Mouse (Mus musculus): ENCODE measurements around the gene Olfm4. TPM values are rescaled to one million over a fixed set of nuclear protein-coding genes. Genes with fewer than 3 reads are reported as not detected.

Olfm4 gene
- polyA plus RNA-seq (2016; fragmentation: Nextera tagmentation; extraction: Ambion mirVana) = 0.24 and 0.41 TPM in 2 replicates

DNA sequence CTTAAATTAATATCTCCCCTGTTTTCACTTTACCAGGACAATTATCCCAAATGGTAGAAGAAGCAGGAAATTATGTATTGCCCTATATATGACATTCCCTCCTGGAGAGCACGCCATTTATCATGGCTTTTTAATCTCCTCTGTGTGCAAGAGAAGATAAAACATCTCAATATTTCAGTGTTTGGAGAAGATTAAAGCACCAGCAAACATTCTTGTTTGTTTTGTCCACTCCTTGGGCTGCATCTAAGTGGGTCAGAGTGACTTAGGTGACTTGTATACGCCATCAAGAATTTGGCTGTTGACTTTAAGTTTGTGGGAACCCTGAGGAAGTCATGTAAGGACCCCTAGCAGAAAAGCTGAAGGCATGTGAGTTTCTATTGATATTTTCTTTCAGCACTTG, at the start of gene Olfm4:
Olfm4 (plus strand) TSS at position 301 of the 400 bp plus-strand sequence.
- 82% methylated on average over 2 of the region's 2 CpGs for WGBS
- H3K27ac ChIP-seq = no peak within 1 kb of the TSS
- H3K4me3 ChIP-seq (replicated peaks) = no peak within 1 kb of the TSS
- ATAC-seq (ENCODE audit: insufficient number of reproducible peaks, insufficient read depth, low FRiP score, low TSS enrichment, low read depth) = no peak
- H3K36me3 ChIP-seq = no peaks in the 10 kb centered on the region
- H3K9me3 ChIP-seq = no peaks in the 10 kb centered on the region
- H3K9ac ChIP-seq (replicated peaks) = no peak within 1 kb of the TSS
- no peak within 1 kb of the TSS for H3K4me2 ChIP-seq
- no peaks in the 10 kb centered on the region for H3K4me1 ChIP-seq (replicated peaks)
- no peaks in the 10 kb centered on the region for H3K27me3 ChIP-seq

GRCm38 (mm10) chr14:79934426-79934825, 49.5 kb upstream of the Olfm4 start:
- Histone ChIP-seq H3K4me3 (replicated peaks) (no peak overlapping the region), H3K36me3 (no peaks in the 10 kb centered on the region), H3K27me3 (no peaks in the 10 kb centered on the region), H3K4me1 (replicated peaks) (no peaks in the 10 kb centered on the region), H3K4me2 (no peak overlapping the region), H3K27ac (no peak overlapping the region), H3K9me3 (0 out of 2 replicates have a peak, but pooled peaks cover 1% of the 10 kb centered on the region), H3K9ac (replicated peaks) (no peak overlapping the region)
- no peak for ATAC-seq (ENCODE audit: insufficient number of reproducible peaks, insufficient read depth, low FRiP score, low TSS enrichment, low read depth)
- WGBS = 76% methylated on average over 4 of the region's 4 CpGs

GRCm38 (mm10) chr14:79936879-79937468, 46.9 kb upstream of the Olfm4 start:
- no peak for ATAC-seq (ENCODE audit: insufficient number of reproducible peaks, insufficient read depth, low FRiP score, low TSS enrichment, low read depth)
- 86% methylated on average over 4 of the region's 4 CpGs for WGBS
- Histone ChIP-seq H3K27ac (no peak overlapping the region), H3K4me3 (replicated peaks) (no peak overlapping the region), H3K9ac (replicated peaks) (no peak overlapping the region), H3K4me2 (no peak overlapping the region), H3K9me3 (no peaks in the 10 kb centered on the region), H3K36me3 (no peaks in the 10 kb centered on the region), H3K27me3 (no peaks in the 10 kb centered on the region), H3K4me1 (replicated peaks) (no peaks in the 10 kb centered on the region)

- Histone ChIP-seq H3K4me1 (replicated peaks) (no peaks in the 10 kb centered on the region), H3K9me3 (no peaks in the 10 kb centered on the region), H3K27me3 (no peaks in the 10 kb centered on the region), H3K27ac (no peak overlapping the region), H3K4me3 (replicated peaks) (no peak overlapping the region), H3K36me3 (no peaks in the 10 kb centered on the region), H3K9ac (replicated peaks) (no peak overlapping the region), H3K4me2 (no peak overlapping the region)
- WGBS = 58% methylated on average over 2 of the region's 2 CpGs
- no peak for ATAC-seq (ENCODE audit: insufficient number of reproducible peaks, insufficient read depth, low FRiP score, low TSS enrichment, low read depth)
Observed at GRCm38 (mm10) chr14:79945876-79946275, 38.0 kb upstream of the Olfm4 start.

DNA sequence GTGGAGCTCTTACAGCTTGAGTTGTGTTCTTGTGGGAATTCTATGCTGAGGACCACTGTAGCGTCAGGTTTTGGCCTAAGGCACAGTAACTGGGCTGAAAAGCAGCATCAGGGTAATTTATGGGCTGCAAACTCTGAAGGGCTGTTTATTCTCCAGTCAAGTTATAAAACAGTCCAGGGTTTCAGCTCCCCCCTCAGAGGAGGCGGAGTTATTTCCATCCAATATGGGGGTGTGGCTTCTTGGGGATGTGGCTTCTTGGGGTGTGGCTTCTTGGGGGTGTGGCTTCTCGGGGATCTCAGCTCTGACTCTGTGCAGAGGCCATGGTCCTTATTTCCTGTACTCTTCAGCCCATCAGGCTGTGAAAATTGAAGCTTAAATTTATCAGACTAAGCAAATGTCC, 28.2 kb upstream of the Olfm4 start:
- no peak overlapping the region for H3K27ac ChIP-seq
- no peak overlapping the region for H3K4me2 ChIP-seq
- peaks cover 11% of the 10 kb centered on the region for H3K4me1 ChIP-seq (replicated peaks)
- no peak overlapping the region for H3K9ac ChIP-seq (replicated peaks)
- H3K4me3 ChIP-seq (replicated peaks) = no peak overlapping the region
- no peaks in the 10 kb centered on the region for H3K9me3 ChIP-seq
- H3K27me3 ChIP-seq = peaks cover 2% of the 10 kb centered on the region; the same call in 1 of the 2 replicates
- no peaks in the 10 kb centered on the region for H3K36me3 ChIP-seq
- ATAC-seq (ENCODE audit: insufficient number of reproducible peaks, insufficient read depth, low FRiP score, low TSS enrichment, low read depth) = no peak
- 49% methylated on average over 3 of the region's 3 CpGs for WGBS

DNA sequence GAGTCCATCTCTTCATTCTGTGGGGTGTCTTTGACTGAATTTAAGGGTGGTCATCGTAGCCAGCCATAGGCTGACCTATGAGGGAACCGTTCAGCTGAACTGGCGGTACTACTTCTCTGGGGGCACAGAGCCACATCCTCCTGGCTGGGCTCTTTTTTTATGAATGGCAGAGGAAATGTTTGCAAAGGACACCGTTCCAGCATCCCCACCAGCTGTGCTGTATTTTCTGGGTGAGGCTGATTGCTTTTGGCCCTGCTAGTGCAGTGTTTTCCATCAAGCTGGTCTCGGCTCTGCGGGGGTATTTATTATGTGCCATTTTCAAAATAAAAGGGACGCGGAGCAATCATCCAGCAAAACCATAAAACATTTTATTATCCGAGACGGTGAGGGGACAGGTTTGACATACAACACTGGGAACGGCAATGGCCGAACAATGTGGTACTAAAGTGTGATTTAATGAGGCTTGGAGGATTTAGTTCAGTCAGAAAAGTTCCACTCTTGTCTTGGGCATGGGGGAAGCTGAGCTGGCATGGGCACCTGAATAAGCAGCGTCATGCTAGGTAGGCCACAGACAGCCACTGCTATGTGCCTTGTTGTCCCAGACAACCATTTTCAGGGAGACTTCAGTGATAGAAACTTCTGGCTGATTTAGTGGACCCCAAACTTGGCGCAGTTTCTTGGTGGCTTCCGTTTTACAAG, 25.9 kb upstream of the Olfm4 start:
- Histone ChIP-seq H3K27me3 (peaks cover 3% of the 10 kb centered on the region; the same call in 1 of the 2 replicates), H3K9ac (replicated peaks) (no peak overlapping the region), H3K4me3 (replicated peaks) (no peak overlapping the region), H3K9me3 (no peaks in the 10 kb centered on the region), H3K27ac (peak overlapping the region; percentile 25; the same call in 1 of the 2 replicates), H3K4me1 (replicated peaks) (peaks cover 11% of the 10 kb centered on the region), H3K36me3 (no peaks in the 10 kb centered on the region), H3K4me2 (peak overlapping the region; percentile 28)
- 36% methylated on average over 15 of the region's 15 CpGs for WGBS
- ATAC-seq (ENCODE audit: insufficient number of reproducible peaks, insufficient read depth, low FRiP score, low TSS enrichment, low read depth) = peak; percentile 65; the same call in 1 of the 2 replicates

GRCm38 (mm10) chr14:79961187-79961586, 22.7 kb upstream of the Olfm4 start:
- Histone ChIP-seq H3K36me3 (no peaks in the 10 kb centered on the region), H3K9me3 (no peaks in the 10 kb centered on the region), H3K9ac (replicated peaks) (no peak overlapping the region), H3K4me3 (replicated peaks) (no peak overlapping the region), H3K27me3 (peaks cover 3% of the 10 kb centered on the region; the same call in 1 of the 2 replicates), H3K4me1 (replicated peaks) (peaks cover 20% of the 10 kb centered on the region), H3K27ac (no peak overlapping the region), H3K4me2 (no peak overlapping the region)
- 72% methylated on average over 4 of the region's 4 CpGs for WGBS
- ATAC-seq (ENCODE audit: insufficient number of reproducible peaks, insufficient read depth, low FRiP score, low TSS enrichment, low read depth) = no peak

DNA sequence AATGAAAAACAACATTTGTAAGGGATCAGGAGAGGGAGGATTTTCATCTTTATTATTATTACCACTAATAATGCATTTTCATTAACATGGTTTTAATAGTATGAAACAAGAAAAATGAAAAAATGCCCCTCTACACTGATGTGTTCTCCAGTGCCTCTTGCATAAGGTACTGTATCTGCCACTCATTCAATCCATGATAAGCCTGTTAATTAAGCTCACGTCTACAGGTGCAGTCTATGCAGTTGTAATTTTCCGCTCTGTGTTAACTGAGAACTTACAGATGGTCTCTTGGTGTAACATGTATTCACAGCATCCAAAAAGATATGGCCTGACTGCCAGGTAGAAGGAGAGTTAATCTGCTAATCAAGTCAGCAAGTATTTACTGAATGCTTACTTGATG, 22.3 kb upstream of the Olfm4 start:
- no peak for ATAC-seq (ENCODE audit: insufficient number of reproducible peaks, insufficient read depth, low FRiP score, low TSS enrichment, low read depth)
- Histone ChIP-seq H3K9me3 (no peaks in the 10 kb centered on the region), H3K4me1 (replicated peaks) (peaks cover 20% of the 10 kb centered on the region), H3K27me3 (peaks cover 3% of the 10 kb centered on the region; the same call in 1 of the 2 replicates), H3K27ac (no peak overlapping the region), H3K36me3 (no peaks in the 10 kb centered on the region), H3K9ac (replicated peaks) (no peak overlapping the region), H3K4me3 (replicated peaks) (no peak overlapping the region), H3K4me2 (no peak overlapping the region)
- 71% methylated on average over 2 of the region's 2 CpGs for WGBS

DNA sequence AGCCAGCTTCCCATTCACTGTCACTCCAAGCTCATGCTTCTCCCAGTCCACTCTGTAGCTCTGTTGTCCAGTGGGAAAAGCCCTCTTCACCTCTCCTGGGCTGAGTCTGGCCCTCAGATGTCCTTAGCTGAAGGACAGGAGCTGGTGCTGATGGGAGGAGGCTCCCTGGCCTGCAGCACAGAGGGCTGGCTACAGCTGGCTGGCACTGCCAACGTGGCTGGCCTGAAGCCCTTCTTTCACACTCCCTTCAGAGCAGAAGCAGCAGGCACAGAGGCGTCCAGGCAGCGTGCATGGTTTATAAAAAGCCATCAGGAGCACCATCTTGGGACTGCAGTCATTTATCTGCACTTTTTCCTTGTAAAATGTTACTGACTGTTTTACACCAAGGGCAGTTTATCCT, 13.7 kb upstream of the Olfm4 start:
- no peak for ATAC-seq (ENCODE audit: insufficient number of reproducible peaks, insufficient read depth, low FRiP score, low TSS enrichment, low read depth)
- no peak overlapping the region for H3K4me2 ChIP-seq
- 47% methylated on average over 3 of the region's 3 CpGs for WGBS
- peaks cover 10% of the 10 kb centered on the region for H3K4me1 ChIP-seq (replicated peaks)
- H3K9me3 ChIP-seq = no peaks in the 10 kb centered on the region
- no peak overlapping the region for H3K4me3 ChIP-seq (replicated peaks)
- H3K27me3 ChIP-seq = no peaks in the 10 kb centered on the region; the same call in 1 of the 2 replicates
- H3K36me3 ChIP-seq = no peaks in the 10 kb centered on the region
- no peak overlapping the region for H3K9ac ChIP-seq (replicated peaks)
- H3K27ac ChIP-seq = no peak overlapping the region

- 20% methylated on average over 14 of the region's 14 CpGs for WGBS
- no peaks in the 10 kb centered on the region; the same call in 1 of the 2 replicates for H3K27me3 ChIP-seq
- H3K36me3 ChIP-seq = no peaks in the 10 kb centered on the region
- H3K9ac ChIP-seq (replicated peaks) = no peak overlapping the region
- no peak overlapping the region for H3K4me2 ChIP-seq
- no peak overlapping the region for H3K27ac ChIP-seq
- H3K9me3 ChIP-seq = no peaks in the 10 kb centered on the region
- no peak for ATAC-seq (ENCODE audit: insufficient number of reproducible peaks, insufficient read depth, low FRiP score, low TSS enrichment, low read depth)
- no peak overlapping the region for H3K4me3 ChIP-seq (replicated peaks)
- H3K4me1 ChIP-seq (replicated peaks) = peaks cover 10% of the 10 kb centered on the region
Observed at GRCm38 (mm10) chr14:79970928-79971738, 12.7 kb upstream of the Olfm4 start.

DNA sequence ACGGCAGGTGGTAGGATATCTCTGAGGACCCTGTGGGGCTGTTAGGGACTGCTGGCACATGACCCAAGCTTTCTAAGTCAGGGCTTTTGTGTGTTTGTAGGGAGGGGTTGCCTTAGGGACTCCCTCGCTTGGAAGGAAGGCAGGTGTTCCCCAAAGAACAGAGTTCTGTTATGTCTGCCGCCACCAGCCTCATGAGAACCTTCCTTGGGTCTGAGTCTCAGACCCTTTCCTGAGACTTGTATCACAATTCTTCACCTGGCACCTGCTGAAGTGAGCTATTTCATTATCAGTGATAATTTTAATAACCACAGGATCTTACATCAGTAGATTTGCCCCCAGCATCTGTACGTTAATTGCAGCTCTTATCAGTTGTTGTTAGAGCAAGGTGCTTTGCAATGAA, 2.4 kb upstream of the Olfm4 start:
- no peaks in the 10 kb centered on the region for H3K9me3 ChIP-seq
- no peak overlapping the region for H3K4me2 ChIP-seq
- no peak for ATAC-seq (ENCODE audit: insufficient number of reproducible peaks, insufficient read depth, low FRiP score, low TSS enrichment, low read depth)
- 79% methylated on average over 4 of the region's 4 CpGs for WGBS
- no peaks in the 10 kb centered on the region for H3K4me1 ChIP-seq (replicated peaks)
- no peak overlapping the region for H3K9ac ChIP-seq (replicated peaks)
- H3K27me3 ChIP-seq = no peaks in the 10 kb centered on the region
- no peak overlapping the region for H3K27ac ChIP-seq
- H3K4me3 ChIP-seq (replicated peaks) = no peak overlapping the region
- H3K36me3 ChIP-seq = no peaks in the 10 kb centered on the region
